Mouse (Mus musculus) forebrain, embryonic 14.5 days (tissue): ENCODE data around the gene Akr1b8. TPM values are rescaled to one million over a fixed set of nuclear protein-coding genes. Genes with fewer than 3 reads are reported as not detected.

Experiments
- ATAC-seq: fragments of 200-750 bp; cut with Nextera tagmentation; 2 replicates; pipeline ENCODE4 v1.8.0; 2017; ENCODE audit warnings: mild to moderate bottlenecking, moderate library complexity
- DNase-seq: peaks from one replicate; pipeline ENCODE4 v3.0.0-alpha.2; 2015; ENCODE audit warnings: low spot score
- H3K27ac ChIP-seq: fragments of 300-500 bp; sonication (generic); 2 replicates; pipeline ENCODE4 v1.5.1; 2014; ENCODE audit warnings: low read depth, mild to moderate bottlenecking, control low read depth, low read length, moderate library complexity
- H3K27me3 ChIP-seq: fragments of 300-500 bp; sonication (generic); replicated peaks from 2 replicates; pipeline ENCODE4 v1.6.1; 2014; ENCODE audit warnings: low read length, control low read depth, mixed read lengths; ENCODE audit not compliant: control insufficient read depth, insufficient read depth
- H3K36me3 ChIP-seq: fragments of 300-500 bp; sonication (generic); 2 replicates; pipeline ENCODE4 v1.6.1; 2014; ENCODE audit warnings: low read length, control low read depth; ENCODE audit not compliant: control insufficient read depth, insufficient read depth
- H3K4me1 ChIP-seq: fragments of 300-500 bp; sonication (generic); 2 replicates; pipeline ENCODE4 v1.6.1; 2014; ENCODE audit warnings: antibody characterized with exemption, low read length, control low read depth; ENCODE audit not compliant: control insufficient read depth, insufficient read depth
- H3K4me2 ChIP-seq: fragments of 300-500 bp; sonication (generic); 2 replicates; pipeline ENCODE4 v1.6.1; 2014; ENCODE audit warnings: mild to moderate bottlenecking, control low read depth, low read length
- H3K4me3 ChIP-seq: fragments of 300-500 bp; sonication (generic); 2 replicates; pipeline ENCODE4 v1.5.1; 2014; ENCODE audit warnings: low read depth, low read length, control low read depth
- H3K9ac ChIP-seq: fragments of 300-500 bp; sonication (generic); 2 replicates; pipeline ENCODE4 v1.6.1; 2014; ENCODE audit warnings: mild to moderate bottlenecking, low read length, control low read depth, moderate library complexity
- H3K9me3 ChIP-seq: fragments of 300-500 bp; sonication (generic); replicated peaks from 2 replicates; pipeline ENCODE4 v1.6.1; 2016; ENCODE audit warnings: low read length, control low read depth, mixed read lengths; ENCODE audit not compliant: control insufficient read depth
- WGBS: fragments of 180-500 bp; shearing (Covaris S2); extraction: QIAGEN DNeasy Blood & Tissue Kit; methylation state at CpG from one replicate; pipeline ENCODE4 v1.1.7; 2014; 5-methylcytosine and 5-hydroxymethylcytosine counted together
- polyA plus RNA-seq: library from polyadenylated mRNA; unstranded; fragments of >200 nt; fragmentation: Nextera tagmentation; extraction: Ambion mirVana; gene quantifications from 2 replicates; pipeline ENCODE4 v1.2.1, GENCODE M21; 2014

The Akr1b8 gene
- 3.8 and 5.1 TPM in 2 replicates for polyA plus RNA-seq

DNA sequence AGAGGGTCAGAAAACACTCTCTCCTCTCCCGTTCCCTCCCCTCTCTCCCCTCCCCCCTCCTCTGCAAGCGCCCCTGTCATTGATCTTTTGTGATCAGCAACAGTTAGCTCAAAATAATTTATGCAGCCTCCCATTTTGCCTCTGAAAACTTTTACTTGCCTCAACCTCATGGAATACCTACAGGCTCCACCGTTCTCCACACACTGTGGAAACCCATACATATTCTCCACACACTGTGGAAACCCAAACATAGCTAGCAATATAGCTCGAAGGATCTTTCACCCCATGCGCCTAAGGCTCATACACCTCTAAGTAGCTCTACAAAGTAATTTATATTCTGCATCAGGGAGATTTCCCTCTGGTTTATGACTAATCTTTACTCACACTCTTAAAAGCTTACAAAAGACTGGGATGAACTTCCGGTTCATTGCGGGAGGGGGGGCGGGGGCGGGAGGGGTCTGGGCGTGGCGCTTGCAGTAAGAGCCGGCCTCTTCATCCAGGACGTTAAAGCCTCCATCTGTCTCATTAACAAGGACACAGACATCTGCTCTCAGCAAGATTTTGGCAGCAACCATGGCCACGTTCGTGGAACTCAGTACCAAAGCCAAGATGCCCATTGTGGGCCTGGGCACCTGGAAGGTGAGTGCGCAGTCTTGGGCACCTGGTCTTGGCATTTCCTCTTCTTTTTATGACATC, at the start of gene Akr1b8:
TSS of gene Akr1b8 (plus strand) at position 462 of the 696 bp plus-strand sequence.
- Histone ChIP-seq H3K9ac (no peak within 1 kb of the TSS), H3K4me1 (no peaks in the 10 kb centered on the region), H3K4me3 (peak within 1 kb of the TSS; percentile 4; the same call in 1 of the 2 replicates), H3K36me3 (no peaks in the 10 kb centered on the region), H3K4me2 (peak within 1 kb of the TSS; percentile 48), H3K27me3 (no peaks in the 10 kb centered on the region), H3K9me3 (no peaks in the 10 kb centered on the region), H3K27ac (no peak within 1 kb of the TSS)
- ATAC-seq (peak; percentile 67), DNase-seq (peak; percentile 60)
- WGBS: 16% methylated on average over 16 of the region's 16 CpGs

DNA sequence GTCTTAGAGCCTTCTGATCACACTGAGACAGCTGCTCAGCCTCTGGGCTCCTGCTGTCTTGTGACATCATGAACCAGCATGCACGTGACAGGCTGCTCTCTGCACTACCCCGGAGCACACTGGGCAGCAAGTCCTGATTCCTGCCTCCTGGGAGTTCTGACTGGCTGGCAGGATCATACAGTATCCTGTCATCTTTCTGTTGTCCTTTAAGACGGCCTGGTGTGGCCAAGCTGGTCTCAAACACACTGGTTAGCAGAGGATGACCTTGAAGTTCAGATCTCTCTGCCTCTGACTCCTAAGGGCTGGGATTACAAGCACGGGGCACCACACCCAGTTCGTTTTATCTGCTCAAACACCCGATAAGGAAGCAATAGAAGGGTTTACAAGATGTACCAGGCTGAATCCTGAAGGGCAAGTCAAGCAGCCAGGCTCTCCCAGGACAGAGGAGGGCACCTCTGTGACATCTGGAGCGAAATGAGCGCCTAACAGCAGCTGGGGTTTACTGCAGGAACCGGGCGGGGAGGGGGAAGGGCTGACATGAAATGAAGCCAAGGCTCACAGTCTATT, 49.2 kb upstream of the Akr1b8 start:
- Histone ChIP-seq H3K36me3 (peaks cover 33% of the 10 kb centered on the region), H3K9me3 (no peaks in the 10 kb centered on the region), H3K4me1 (no peaks in the 10 kb centered on the region), H3K27ac (no peak overlapping the region), H3K4me2 (no peak overlapping the region), H3K27me3 (no peaks in the 10 kb centered on the region), H3K9ac (no peak overlapping the region), H3K4me3 (no peak overlapping the region)
- WGBS: 85% methylated on average over 10 of the region's 10 CpGs
- DNase-seq (no peak), ATAC-seq (no peak)

- 89% methylated on average over 6 of the region's 6 CpGs for WGBS
- H3K4me1 ChIP-seq: no peaks in the 10 kb centered on the region
- no peaks in the 10 kb centered on the region for H3K27me3 ChIP-seq
- peaks cover 47% of the 10 kb centered on the region for H3K36me3 ChIP-seq
- ATAC-seq (no peak), DNase-seq (no peak)
- no peaks in the 10 kb centered on the region for H3K9me3 ChIP-seq
- no peak overlapping the region for H3K27ac ChIP-seq
- no peak overlapping the region for H3K4me2 ChIP-seq
- H3K9ac ChIP-seq: no peak overlapping the region
- no peak overlapping the region for H3K4me3 ChIP-seq
Observed at GRCm38 (mm10) chr6:34306797-34307196, 47.1 kb upstream of the Akr1b8 start.

GRCm38 (mm10) chr6:34309526-34309925, 44.4 kb upstream of the Akr1b8 start:
- no peak overlapping the region for H3K27ac ChIP-seq
- H3K36me3 ChIP-seq: peaks cover 47% of the 10 kb centered on the region
- no peaks in the 10 kb centered on the region for H3K4me1 ChIP-seq
- H3K9me3 ChIP-seq: no peaks in the 10 kb centered on the region
- no peak overlapping the region for H3K4me3 ChIP-seq
- 99% methylated on average over 6 of the region's 6 CpGs for WGBS
- ATAC-seq (no peak), DNase-seq (no peak)
- H3K27me3 ChIP-seq: no peaks in the 10 kb centered on the region
- no peak overlapping the region for H3K9ac ChIP-seq
- no peak overlapping the region for H3K4me2 ChIP-seq

DNA sequence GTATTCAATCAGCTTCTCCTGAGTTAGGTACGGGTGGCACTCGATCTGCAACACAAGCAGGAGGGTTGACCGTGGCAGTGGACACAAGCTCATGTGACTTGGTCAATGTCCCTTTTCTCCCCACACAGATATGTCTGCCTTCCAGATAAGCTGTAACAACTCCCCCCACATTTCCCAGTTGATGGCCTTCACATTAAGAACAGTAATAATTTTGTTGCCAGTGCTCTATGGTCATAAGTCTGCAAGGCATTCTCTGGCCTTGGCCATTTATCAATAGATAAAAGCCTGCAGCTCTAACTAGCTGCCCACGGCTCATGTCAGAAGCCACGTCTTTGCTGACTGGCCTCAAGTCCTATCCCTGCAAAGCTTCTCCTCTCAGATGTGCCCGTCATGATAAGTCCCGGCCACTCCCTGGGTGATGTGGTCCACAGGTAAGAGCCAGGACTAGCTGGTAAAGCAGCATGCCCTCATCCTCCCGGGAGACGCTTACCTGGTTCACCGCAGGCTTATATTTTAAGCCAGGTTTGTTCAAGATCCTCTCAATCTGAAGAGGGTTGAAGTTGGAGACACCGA, 43.8 kb upstream of the Akr1b8 start:
- no peak overlapping the region for H3K4me3 ChIP-seq
- ATAC-seq (no peak), DNase-seq (no peak)
- 94% methylated on average over 11 of the region's 11 CpGs for whole genome bisulfite sequencing
- no peak overlapping the region for H3K9ac ChIP-seq
- no peaks in the 10 kb centered on the region for H3K9me3 ChIP-seq
- no peak overlapping the region for H3K27ac ChIP-seq
- H3K4me1 ChIP-seq: no peaks in the 10 kb centered on the region
- H3K4me2 ChIP-seq: no peak overlapping the region
- H3K36me3 ChIP-seq: peaks cover 46% of the 10 kb centered on the region
- no peaks in the 10 kb centered on the region for H3K27me3 ChIP-seq

DNA sequence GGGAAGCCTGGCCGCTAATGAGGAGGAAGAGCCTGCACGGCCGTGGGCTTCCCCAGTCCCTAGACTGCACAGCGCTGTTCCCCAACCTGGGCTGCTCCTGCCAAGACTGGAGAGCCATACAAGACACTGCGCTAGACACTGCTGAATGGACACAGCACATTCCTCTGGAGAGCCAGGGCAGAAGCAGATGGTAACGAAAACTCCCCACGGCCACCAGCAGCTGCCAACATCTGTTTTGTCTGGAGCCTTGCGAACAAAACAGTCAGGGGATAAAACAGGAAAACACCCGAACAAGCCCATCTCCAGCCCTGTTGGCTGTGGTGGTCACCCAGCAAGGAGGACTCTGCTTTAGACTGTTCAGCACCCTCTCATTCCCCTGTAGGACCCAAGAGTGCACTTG, 40.5 kb upstream of the Akr1b8 start:
- ATAC-seq (no peak), DNase-seq (no peak)
- Histone ChIP-seq H3K4me2 (no peak overlapping the region), H3K9me3 (no peaks in the 10 kb centered on the region), H3K9ac (no peak overlapping the region), H3K4me3 (no peak overlapping the region), H3K36me3 (peaks cover 28% of the 10 kb centered on the region), H3K27ac (no peak overlapping the region), H3K4me1 (peaks cover 5% of the 10 kb centered on the region; the same call in 1 of the 2 replicates), H3K27me3 (no peaks in the 10 kb centered on the region)
- 82% methylated on average over 9 of the region's 9 CpGs for WGBS

DNA sequence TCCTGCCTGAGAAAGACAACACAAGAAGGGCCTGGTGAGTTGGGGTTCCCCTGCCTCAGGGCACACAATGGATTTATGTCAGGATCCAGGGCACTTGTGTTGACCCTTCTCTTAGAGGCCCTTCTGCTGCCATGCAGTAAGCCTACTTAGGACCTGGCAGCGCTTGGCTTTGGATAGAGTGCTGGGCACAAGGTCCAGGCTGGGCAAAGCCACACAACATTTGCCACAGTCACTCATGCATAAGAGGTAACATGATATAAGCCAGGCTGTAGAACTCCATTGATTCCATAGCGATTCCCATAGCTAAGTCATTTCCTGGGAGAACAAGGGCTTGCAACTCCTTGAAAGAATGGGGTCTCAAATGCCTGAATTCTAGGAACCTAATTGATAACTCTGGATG, 40.0 kb upstream of the Akr1b8 start:
- H3K9me3 ChIP-seq: no peaks in the 10 kb centered on the region
- H3K4me3 ChIP-seq: no peak overlapping the region
- H3K4me2 ChIP-seq: no peak overlapping the region
- no peak for DNase-seq
- peaks cover 23% of the 10 kb centered on the region for H3K36me3 ChIP-seq
- H3K27ac ChIP-seq: no peak overlapping the region
- no peak for ATAC-seq
- H3K27me3 ChIP-seq: no peaks in the 10 kb centered on the region
- H3K4me1 ChIP-seq: peaks cover 5% of the 10 kb centered on the region; the same call in 1 of the 2 replicates
- WGBS: 95% methylated on average over 2 of the region's 2 CpGs
- H3K9ac ChIP-seq: no peak overlapping the region

DNA sequence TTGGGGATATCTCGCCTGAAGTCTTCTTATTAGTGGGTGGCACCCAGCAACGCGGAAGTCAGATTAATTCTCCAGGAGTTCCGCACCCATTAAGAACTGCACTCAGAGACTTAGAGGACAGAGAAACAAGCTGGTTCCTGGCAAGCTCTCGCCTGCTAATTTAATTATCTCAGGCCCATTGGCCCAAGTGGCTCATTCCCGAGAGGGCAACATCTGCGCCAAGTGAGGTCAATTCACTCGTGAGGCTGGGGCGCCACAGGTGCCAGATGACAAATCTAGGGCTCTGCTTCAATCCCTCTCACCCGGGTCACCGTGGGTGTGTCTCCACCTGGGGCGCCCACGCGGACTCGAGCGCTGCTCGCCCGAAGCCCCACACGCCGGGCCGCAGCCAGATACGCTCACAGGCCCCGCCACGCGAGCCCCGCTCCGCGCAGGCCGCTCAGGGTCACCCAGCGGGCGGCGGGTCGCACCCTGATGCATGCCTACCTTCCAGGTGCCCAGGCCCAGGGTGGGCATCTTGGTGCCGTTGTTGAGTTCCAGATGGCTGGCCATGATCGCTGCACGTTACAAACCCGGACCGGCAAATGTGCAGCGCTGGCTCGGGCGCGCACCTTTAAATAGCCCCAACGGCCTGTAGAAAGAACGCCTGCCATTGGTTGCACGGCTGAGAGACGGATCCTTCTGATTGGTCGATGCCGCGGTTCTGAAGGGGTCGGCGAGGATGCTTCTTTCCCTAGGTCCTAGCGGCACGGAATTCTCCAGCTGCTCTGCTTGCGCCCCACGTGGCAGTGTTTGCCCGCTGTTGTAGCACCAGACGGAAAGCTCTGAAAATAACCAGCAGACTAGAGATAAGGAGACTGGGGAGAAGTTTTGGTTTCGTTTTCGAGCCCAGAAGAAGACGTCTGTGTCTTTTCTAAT, 36.8 kb upstream of the Akr1b8 start, which contains the start of gene Akr1b3:
TSS of gene Akr1b3 (minus strand) at position 625 of the 918 bp plus-strand sequence.
- H3K36me3 ChIP-seq: no peaks in the 10 kb centered on the region; the same call in 1 of the 2 replicates
- H3K4me1 ChIP-seq: peaks cover 5% of the 10 kb centered on the region; the same call in 1 of the 2 replicates
- H3K4me2 ChIP-seq: peak within 1 kb of the TSS; percentile 88
- DNase-seq (peak; percentile 97), ATAC-seq (peak; percentile 100)
- peak within 1 kb of the TSS; percentile 68 for H3K9ac ChIP-seq
- H3K4me3 ChIP-seq: peak within 1 kb of the TSS; percentile 57
- WGBS: under 1% methylated on average over 60 of the region's 60 CpGs
- H3K9me3 ChIP-seq: no peaks in the 10 kb centered on the region
- H3K27me3 ChIP-seq: no peaks in the 10 kb centered on the region
- H3K27ac ChIP-seq: no peak within 1 kb of the TSS; the same call in 1 of the 2 replicates
